Mouse (Mus musculus) effector memory CD4-positive, alpha-beta T cell, adult 5 months (primary cell): ENCODE results near the gene Exosc2. TPM values are rescaled to one million over a fixed set of nuclear protein-coding genes. Genes with fewer than 3 reads are reported as not detected.

Experiments used
- polyA plus RNA-seq: library from polyadenylated mRNA; unstranded; fragments of 100-300 nt; shearing (Covaris generic); gene quantifications from one replicate; pipeline ENCODE4 v1.2.1, GENCODE M21; 2017

The Exosc2 gene
- polyA plus RNA-seq, result 35.4 TPM

DNA sequence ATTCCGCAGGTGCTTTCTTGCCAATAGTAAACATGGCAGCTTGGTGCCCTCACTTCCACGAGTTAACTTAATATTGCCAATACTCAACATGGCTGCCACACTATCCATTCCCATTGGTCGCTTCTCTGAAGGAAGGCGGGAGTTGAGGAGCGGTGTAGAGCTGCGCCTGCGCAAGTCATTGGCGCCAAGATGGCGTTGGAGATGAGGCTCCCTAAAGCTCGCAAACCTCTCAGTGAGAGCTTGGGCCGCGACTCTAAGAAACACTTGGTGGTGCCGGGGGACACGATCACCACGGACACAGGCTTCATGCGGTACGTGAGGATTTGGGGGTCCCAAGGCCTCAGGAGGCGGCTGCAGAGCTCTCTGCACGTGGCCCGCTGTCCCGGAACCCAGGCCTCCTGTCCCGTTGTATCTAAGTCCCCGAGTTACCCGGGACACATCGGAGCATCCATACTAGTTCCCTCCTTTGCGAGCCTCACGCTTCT, at the start of gene Exosc2:
Gene Exosc2, plus strand, starts transcription at position 165 of the 485 bp plus-strand sequence.

DNA sequence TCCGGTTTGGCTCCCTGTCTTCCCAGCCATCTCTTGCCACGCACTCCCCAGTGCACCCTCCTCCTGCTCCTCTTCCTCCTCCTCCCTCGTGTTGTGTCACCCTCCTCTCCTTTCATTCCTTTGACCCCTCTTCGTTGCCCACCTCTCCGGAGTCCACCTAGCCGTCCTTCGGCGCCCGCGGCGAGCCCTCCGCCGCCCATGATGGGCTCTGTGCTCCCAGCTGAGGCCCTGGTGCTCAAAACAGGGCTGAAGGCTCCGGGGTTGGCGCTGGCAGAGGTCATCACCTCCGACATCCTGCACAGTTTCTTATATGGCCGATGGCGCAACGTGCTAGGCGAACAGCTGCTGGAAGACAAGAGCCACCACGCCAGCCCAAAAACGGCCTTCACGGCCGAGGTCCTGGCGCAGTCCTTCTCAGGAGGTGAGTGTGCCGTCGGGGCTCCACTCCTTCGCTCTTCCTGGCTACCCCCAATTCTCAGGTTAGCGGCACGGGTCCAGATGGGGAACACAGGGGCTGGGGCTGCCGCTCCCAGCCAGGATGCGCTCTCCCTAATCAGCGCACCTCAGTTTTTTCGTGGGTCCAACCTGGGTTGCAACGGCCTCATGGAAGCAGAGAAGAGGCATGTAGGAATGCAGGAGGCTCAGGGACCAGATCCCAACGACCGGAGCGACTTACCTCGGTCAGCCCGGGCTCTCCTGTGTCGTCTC, 30.5 kb upstream of the Exosc2 start, which contains the start of gene Prdm12:
Gene Prdm12, plus strand, starts transcription at position 137 of the 708 bp plus-strand sequence.

DNA sequence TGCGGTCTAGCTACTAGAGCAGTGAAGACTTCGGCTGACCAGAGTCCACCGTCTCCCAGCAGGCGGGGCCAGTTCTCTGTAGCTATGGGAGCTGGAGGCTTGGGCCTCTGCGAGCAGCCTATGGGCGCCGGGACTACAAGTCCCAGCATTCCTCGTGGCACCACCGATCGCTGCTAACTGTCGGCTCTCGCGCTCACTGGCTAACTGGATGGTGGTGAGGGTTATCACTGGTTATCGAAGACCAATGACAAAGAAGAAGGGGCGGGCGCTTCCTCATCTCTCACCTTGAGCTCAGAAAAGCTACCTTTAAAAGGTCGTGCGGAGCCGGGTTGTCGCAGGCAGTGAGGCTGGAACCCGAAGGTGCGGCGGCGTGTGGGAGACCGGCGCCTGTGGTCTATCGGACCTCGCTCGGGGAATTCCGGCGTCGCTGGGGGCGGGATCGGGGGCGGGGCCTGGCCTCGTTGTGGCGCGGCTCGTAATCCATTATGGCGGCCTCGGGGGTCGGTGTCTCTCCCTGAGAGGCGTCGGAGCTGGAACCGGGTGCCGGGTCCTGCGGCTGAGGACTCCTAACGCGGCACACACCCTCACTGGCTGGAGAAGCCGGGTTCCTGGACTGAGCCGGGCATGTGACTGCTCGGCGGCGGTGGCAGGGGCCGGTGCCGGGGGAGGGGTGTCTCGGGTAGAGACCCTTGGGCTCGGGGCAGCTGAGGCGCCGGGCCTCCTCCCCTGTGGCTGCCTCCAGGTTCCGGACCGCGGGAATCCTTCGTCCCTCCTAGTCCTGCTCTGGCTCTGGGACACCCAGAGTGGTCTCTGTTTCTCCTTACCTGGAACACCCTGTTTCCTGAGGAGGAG, 17.8 kb downstream of the Exosc2 start, which contains the start of gene Abl1:
Gene Abl1, plus strand, starts transcription at position 303 of the 852 bp plus-strand sequence.

Other genes starting within 250 kb of the Exosc2 start
- 83.7 TPM for gene Ass1, start 200.5 kb upstream of the Exosc2 start, polyA plus RNA-seq
- gene Fubp3, start 98.1 kb upstream of the Exosc2 start, polyA plus RNA-seq, result 28.4 TPM
- not detected for gene Prdm12, start 30.7 kb upstream of the Exosc2 start, polyA plus RNA-seq
- 20.7 TPM for gene Abl1, start 17.7 kb downstream of the Exosc2 start, polyA plus RNA-seq
- gene Qrfp, start 139.9 kb downstream of the Exosc2 start, polyA plus RNA-seq, result 4.0 TPM
- gene Fibcd1, start 175.3 kb downstream of the Exosc2 start, polyA plus RNA-seq, result 0.39 TPM
- not detected for gene Lamc3, start 216.6 kb downstream of the Exosc2 start, polyA plus RNA-seq